Mouse (Mus musculus) mesoderm, embryonic 11.5 days (tissue): Measurements from ENCODE around the gene Susd4.
A peak's percentile ranks its signal among the peaks of the same experiment; 100 is the strongest.

Experiments
- DNase-seq: peaks from one replicate; pipeline ENCODE4 v3.0.0-alpha.2; 2012; ENCODE audit warnings: low read depth, low spot score

Susd4 gene

GRCm38 (mm10) chr1:182785504-182785903 lies 21.8 kb downstream of the Susd4 start:
- DNase-seq, result no peak

- DNase-seq, result no peak
Observed at GRCm38 (mm10) chr1:182787030-182787429, 23.4 kb downstream of the Susd4 start.

DNA sequence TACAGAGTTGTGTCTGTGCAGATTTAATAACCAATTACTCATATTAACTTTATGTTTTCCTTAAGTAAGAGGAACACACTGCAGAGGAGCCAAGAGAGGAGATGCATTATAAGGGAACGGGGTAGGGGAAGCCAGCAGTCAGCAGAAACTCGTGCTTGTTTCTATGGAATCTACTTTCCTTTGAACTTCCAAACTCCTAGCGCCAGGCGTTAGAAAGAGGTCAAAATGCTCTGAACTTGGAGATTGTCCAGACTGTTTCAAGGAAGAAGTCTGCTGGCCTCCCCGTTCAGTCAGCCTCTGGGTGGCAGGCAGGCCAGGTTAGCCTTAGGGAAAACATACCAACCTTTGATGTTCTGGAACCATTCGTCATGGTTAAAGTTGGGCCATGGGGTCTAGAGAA lies 25.2 kb downstream of the Susd4 start:
- DNase-seq, result no peak

GRCm38 (mm10) chr1:182792521-182793071 lies 28.9 kb downstream of the Susd4 start:
- DNase-seq, result peak; percentile 78

- DNase-seq, result no peak
Observed at GRCm38 (mm10) chr1:182794221-182794620, 30.6 kb downstream of the Susd4 start.

DNA sequence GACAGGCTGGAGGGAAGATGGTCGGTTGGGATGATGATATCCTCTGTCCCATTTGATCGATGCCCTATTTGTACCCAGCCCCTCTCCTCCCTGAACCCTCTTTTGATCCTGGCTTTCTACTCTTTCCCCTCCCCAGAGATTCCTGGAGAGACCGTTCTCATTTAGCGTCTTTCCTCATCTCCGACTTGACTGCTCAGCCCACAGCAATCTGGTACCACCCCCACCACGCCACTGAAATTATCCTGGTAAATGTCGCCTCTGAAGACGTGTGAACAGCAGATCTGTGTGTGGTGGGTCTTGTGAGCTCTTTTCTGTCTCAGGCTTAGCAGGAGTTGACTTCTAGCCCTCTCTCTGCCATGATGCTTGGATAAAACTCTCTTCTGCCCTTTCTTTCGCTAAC lies 31.0 kb downstream of the Susd4 start:
- no peak for DNase-seq

GRCm38 (mm10) chr1:182797048-182797447 lies 33.4 kb downstream of the Susd4 start:
- no peak for DNase-seq

- no peak for DNase-seq
Observed at GRCm38 (mm10) chr1:182801590-182801989, 37.9 kb downstream of the Susd4 start.

DNA sequence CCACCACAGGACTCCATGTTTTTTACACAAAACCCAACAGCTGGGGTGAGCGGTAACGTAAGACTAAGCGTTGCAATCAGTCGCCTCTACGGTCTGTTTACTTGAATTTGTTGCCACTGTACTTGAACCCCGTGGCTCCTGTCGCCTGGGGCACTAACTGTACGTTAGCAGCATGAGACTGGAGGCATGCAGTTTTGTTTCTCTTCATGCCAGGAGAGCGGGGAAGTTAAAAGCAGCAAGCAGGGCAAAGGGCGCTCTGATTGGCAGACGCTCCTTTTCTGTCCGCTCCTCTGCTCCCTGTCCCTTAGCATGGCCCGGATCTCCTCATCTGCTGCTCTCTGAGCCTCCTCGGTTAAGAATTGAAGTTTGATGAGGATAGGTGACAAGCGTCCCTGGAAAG lies 39.2 kb downstream of the Susd4 start:
- DNase-seq, result no peak

GRCm38 (mm10) chr1:182813991-182814390 lies 50.3 kb downstream of the Susd4 start:
- no peak for DNase-seq

- DNase-seq, result no peak
Observed at GRCm38 (mm10) chr1:182814566-182814965, 50.9 kb downstream of the Susd4 start.

GRCm38 (mm10) chr1:182817106-182817505 lies 53.4 kb downstream of the Susd4 start:
- no peak for DNase-seq

GRCm38 (mm10) chr1:182817624-182818023 lies 54.0 kb downstream of the Susd4 start:
- DNase-seq, result no peak

DNA sequence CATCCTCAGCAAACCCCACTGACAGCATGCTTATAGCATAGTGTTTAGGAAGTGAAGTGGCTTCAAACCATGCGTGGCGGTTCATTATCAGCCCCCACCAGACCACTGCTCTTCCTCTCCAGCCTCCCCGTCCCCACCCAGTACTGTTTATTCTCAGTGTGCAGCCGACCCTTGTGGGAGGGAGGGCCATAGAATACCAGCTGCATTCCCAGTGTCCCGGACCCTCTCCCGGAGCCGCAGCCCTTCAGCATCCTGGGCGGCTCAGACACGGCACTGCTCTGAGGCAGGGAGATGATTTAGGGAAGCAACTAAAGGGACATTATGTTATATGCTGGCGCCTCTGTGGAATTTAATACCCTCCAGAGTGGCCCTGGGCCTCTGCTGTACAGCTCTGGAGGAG lies 55.3 kb downstream of the Susd4 start:
- DNase-seq, result peak; percentile 47

DNA sequence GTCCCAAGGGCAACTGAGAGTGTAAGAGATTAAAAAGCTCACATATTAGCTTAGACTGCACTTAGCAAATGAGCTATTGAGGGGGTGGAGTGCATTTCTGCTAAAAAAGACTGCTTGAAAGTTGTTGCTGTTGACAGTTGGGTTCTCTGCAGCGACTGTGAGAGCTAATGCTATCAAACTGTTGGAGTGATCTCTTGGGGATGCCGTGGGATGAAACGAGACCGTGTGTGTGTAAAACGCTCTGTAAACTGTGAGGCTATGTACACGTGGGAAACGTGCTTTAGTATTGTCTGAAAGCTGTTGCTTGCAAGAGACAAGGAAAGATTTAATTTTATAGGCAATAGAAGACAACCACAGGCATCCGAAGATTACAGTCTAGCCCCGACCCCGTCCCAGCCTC lies 59.1 kb downstream of the Susd4 start:
- DNase-seq, result no peak

DNA sequence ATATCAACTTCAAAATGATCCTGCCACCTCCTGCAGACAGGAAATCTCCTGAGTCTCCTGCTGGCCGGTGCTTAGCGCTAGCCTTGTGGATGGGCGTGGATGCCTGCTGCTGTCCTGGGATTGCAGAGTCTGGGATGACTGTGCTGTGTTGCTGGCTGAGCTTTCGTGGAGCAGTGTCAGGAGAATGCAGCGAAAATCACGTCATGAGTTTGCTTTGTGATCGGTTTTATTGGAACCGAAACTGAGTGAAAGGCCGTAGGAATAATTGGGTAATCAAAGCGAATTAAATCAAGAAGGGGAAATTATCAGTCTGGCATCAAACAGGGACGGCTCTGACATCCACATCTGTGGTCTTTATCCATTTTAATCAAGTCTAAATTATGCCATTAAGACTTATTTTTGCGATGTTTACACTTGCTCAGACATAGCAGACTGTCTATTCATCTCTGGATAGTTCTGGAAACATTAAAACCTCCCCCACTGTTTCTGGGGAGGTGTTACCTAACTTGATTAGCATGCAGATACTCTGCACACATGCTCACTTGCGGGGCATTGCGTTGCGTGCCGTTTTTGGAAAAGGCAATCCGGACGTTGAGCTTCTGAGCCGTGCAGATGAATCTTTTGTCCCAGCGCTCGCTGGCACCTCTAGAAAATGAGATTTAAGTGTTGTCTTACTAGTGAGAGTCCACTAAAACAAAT lies 60.2 kb downstream of the Susd4 start:
- no peak for DNase-seq

DNA sequence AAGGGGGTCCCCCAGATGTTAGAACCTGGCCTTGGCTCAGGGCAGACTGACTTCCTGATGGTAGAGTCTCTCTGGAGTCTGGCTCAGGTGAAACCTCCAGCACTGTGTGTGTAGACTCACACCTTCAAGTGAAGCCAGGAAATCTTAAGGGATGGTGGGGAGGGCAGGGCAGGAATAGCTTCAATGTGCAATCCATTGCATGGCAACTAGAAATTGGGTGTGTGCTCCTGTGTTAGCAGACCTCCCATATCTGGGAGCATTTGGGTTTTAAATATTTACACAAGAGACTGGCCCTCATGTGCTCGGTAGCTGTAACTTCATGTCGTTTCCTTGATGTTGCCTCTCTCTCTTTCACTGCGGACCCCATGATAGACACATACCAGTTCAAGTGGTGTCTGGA lies 62.9 kb downstream of the Susd4 start:
- no peak for DNase-seq

DNA sequence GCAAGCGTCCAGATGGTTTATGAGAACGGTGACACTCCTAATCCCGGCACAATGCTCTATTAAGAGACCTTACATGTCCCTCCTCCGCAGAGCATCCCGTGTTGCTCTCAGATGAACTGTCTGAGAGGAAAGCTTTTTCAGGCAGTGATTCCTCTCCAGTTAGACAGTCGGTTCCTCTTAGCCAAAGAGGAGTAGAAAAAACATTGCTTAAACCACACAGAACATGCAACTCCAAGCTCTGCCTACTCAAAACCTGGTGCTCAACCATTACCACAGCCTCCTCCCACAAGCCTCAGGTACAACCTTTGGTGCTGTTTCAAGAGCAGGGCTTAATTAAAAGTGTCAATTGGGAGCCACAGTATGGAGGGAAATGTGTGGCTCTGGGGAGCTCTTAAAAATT lies 74.4 kb downstream of the Susd4 start:
- no peak for DNase-seq

DNA sequence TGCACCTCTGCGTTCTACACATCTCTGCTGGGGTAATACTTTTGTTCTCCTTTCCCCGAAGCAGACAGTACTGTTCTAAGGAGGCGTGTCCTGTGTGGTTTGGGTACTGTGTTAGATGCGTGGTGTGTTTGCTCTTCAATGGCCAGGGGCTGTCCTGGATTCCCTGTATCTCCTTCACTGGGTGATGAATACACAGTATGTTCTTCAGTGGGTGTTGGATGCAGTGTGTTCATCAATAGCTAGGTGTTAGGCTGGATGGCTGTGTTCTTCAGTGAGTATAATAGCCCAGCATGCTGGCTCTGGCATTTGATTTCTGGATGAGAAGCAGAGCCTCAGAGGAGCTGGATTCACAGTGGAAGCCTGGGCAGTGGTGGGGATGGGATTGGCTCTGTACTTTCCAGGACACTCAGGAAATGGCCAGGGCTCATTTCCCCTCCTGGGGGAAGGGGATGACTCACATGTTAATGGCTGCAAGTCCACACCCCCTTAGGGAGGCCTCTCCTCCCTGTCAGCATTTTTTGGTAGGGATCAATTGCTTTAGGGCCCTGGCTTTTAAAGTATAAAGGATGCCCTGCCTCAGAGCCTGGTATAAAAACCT lies 75.8 kb downstream of the Susd4 start:
- no peak for DNase-seq

GRCm38 (mm10) chr1:182840011-182840410 lies 76.4 kb downstream of the Susd4 start:
- DNase-seq, result no peak

- no peak for DNase-seq
Observed at GRCm38 (mm10) chr1:182840606-182841005, 76.9 kb downstream of the Susd4 start.

DNA sequence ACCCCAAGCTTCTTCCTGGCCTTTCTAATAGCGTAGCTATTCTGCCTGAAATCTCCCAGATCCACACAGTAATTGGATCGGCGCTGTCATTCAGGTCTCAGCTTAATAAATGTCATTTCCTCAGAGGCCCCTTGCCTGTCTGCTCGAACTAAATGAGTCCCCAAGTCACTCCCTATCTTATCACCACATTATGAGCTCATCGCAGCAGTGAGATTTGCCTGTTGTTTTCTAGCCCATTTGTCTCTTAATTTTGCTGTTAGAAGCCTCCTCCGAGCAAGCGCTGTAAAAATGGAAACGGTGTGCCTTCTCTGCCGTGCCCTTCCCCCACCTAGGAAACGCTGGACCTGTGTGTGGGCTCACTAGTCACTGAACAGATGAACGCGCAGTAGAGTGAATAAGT lies 85.9 kb downstream of the Susd4 start:
- no peak for DNase-seq

DNA sequence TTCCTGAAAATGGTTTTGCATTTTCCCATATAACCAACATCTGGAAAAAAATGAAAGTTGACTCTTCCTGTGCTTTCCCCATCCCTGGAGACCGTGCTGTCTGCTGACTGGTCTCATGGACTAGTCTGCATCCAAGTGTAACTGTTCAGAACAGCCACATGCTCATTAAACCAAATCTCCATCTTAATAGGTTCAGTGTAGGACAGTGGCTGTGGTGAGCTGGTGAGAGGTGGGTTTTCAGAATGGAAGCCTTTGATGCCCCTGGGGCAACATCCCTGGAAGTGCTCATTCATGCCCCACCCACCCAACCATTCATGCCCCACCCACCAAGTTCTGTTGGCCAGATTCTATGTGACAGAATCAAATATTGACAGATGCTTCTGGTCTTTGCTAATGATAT lies 86.4 kb downstream of the Susd4 start:
- no peak for DNase-seq
